Mouse (Mus musculus) lung, embryonic 16.5 days (tissue): Measurements from ENCODE around the gene Apip. TPM values are rescaled to one million over a fixed set of nuclear protein-coding genes. Genes with fewer than 3 reads are reported as not detected.
A peak's percentile ranks its signal among the peaks of the same experiment; 100 is the strongest.

Experiments
- ATAC-seq: fragments of 200-750 bp; cut with Nextera tagmentation; 2 replicates; pipeline ENCODE4 v1.8.0; 2017; ENCODE audit warnings: low read depth, mild to moderate bottlenecking, moderate library complexity
- H3K27ac ChIP-seq: fragments of 300-500 bp; sonication (generic); 2 replicates; pipeline ENCODE4 v1.5.1; 2014; ENCODE audit warnings: mild to moderate bottlenecking, control low read depth, low read length
- H3K27me3 ChIP-seq: fragments of 300-500 bp; sonication (generic); 2 replicates; pipeline ENCODE4 v1.6.1; 2014; ENCODE audit warnings: low read depth, low read length, mixed read lengths; ENCODE audit not compliant: control insufficient read depth, insufficient read depth
- H3K36me3 ChIP-seq: fragments of 300-500 bp; sonication (generic); 2 replicates; pipeline ENCODE4 v1.6.1; 2014; ENCODE audit warnings: low read length; ENCODE audit not compliant: control insufficient read depth, insufficient read depth
- H3K4me1 ChIP-seq: fragments of 300-500 bp; sonication (generic); replicated peaks from 2 replicates; pipeline ENCODE4 v1.6.1; 2014; ENCODE audit warnings: low read length, mixed read lengths; ENCODE audit not compliant: control insufficient read depth, insufficient read depth
- H3K4me2 ChIP-seq: fragments of 300-500 bp; sonication (generic); 2 replicates; pipeline ENCODE4 v1.6.1; 2014; ENCODE audit warnings: low read depth, low read length, control low read depth
- H3K4me3 ChIP-seq: fragments of 300-500 bp; sonication (generic); 2 replicates; pipeline ENCODE4 v1.5.1; 2014; ENCODE audit warnings: mild to moderate bottlenecking, low read length, control low read depth
- H3K9ac ChIP-seq: fragments of 300-500 bp; sonication (generic); 2 replicates; pipeline ENCODE4 v1.6.1; 2014; ENCODE audit warnings: low read length, control low read depth
- H3K9me3 ChIP-seq: fragments of 300-500 bp; sonication (generic); 2 replicates; pipeline ENCODE4 v1.6.1; 2016; ENCODE audit warnings: low read length; ENCODE audit not compliant: control insufficient read depth
- WGBS: fragments of 180-500 bp; shearing (Covaris S2); extraction: QIAGEN DNeasy Blood & Tissue Kit; methylation state at CpG from one replicate; pipeline ENCODE4 v1.1.7; 2014; 5-methylcytosine and 5-hydroxymethylcytosine counted together
- polyA plus RNA-seq: library from polyadenylated mRNA; unstranded; fragments of >200 nt; fragmentation: Nextera tagmentation; extraction: Ambion mirVana; gene quantifications from 2 replicates; pipeline ENCODE4 v1.2.1, GENCODE M21; 2015

The Apip gene
- polyA plus RNA-seq, 1 experiment from 2014 or later, result 74.4 TPM

DNA sequence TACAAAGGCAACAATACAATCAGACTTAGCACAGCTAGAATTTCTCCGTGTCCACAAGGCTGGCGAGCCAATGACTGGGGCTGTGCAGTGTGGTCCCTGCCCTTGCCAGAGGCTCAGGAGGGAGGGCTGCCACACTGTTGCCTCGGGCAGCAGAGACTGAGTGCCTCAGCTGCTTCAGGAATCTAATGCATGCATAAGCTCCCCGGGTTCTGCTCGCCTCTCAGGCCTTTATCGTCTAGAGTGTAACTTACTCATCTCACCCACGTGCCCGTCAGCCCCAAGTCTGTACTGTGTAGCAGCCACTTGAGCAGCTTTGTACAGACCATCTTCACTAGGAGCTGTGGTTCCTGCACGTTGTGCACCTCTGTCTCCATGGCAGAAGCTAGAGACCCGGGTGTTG is 12.2 kb downstream of the Apip start:
- Histone ChIP-seq H3K27me3 (no peaks in the 10 kb centered on the region), H3K4me1 (peaks cover 3% of the 10 kb centered on the region), H3K36me3 (peaks cover 9% of the 10 kb centered on the region), H3K27ac (no peak overlapping the region), H3K4me2 (no peak overlapping the region), H3K4me3 (no peak overlapping the region), H3K9me3 (no peaks in the 10 kb centered on the region), H3K9ac (no peak overlapping the region)
- WGBS, result 75% methylated on average over 10 of the region's 10 CpGs
- ATAC-seq, result no peak

DNA sequence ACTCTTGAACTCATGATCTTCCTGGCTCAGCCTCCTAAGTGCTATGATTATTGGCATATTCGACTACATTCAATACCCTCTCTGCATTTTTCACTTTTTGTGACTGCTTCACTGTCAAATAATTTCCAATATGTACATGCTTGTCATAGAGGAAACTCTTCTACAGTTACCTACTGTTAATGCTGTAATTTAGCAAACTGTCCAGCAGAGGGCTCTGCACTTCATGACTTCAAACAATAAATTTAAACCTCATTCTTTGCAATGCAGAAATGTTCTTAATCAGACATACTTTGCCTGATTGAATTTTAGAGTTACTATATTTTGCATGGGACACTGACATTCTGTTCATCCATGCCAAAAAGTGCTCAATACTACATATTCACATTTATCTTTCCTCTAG is 13.0 kb downstream of the Apip start:
- ATAC-seq, result no peak
- Histone ChIP-seq H3K4me2 (no peak overlapping the region), H3K4me3 (no peak overlapping the region), H3K9me3 (no peaks in the 10 kb centered on the region), H3K27me3 (no peaks in the 10 kb centered on the region), H3K36me3 (peaks cover 9% of the 10 kb centered on the region), H3K9ac (no peak overlapping the region), H3K4me1 (peaks cover 3% of the 10 kb centered on the region), H3K27ac (no peak overlapping the region)
- WGBS, result 0% methylated on average over 1 of the region's 1 CpGs

DNA sequence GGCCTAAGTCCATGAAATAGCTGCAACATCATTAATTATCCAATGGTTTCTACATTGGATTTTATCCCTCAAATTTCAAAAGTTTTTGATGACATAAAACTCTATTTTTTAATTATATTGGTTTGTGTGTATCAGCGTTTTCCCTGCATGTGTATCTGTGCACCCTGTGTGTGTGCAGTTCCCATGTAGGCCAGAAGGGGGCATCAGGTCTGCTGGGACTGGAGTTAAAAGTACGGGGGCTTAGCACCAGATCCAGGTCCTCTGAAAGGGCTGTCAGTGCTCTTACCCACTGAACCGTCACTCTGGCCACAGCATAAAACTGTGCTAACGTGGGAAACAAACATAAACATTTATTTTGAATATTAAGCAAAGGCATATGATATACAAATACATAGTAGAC is 14.6 kb downstream of the Apip start:
- H3K4me2 ChIP-seq, result no peak overlapping the region
- H3K36me3 ChIP-seq, result peaks cover 9% of the 10 kb centered on the region
- ATAC-seq, result no peak

DNA sequence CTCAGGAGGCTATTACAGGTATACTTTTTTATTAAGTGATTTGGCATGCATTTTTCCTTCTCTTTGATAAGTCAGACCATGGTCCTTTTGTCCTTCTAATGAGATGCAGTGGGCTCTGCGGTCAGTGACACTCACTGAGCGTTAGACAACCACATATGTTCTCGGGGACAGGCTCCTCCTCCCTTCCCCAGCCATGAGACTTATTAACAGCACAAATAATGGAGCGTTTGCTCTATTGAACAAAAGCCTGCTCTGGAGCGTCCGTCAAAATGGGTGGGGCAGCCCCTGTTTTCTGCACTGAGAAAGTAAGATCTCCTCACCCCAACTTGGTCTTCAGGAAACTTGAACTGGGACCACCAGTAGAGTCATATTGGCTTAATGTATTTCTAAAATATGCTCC is 16.0 kb downstream of the Apip start:
- WGBS, result 78% methylated on average over 6 of the region's 6 CpGs
- ATAC-seq, result no peak

More for the DNA sequence above, 14.6 kb downstream of the Apip start:
- Histone ChIP-seq H3K27ac (no peak overlapping the region), H3K9ac (no peak overlapping the region), H3K27me3 (no peaks in the 10 kb centered on the region), H3K4me1 (no peaks in the 10 kb centered on the region; the same call in none of the 2 replicates), H3K4me3 (no peak overlapping the region), H3K9me3 (no peaks in the 10 kb centered on the region)
- WGBS, result 90% methylated on average over 4 of the region's 4 CpGs

DNA sequence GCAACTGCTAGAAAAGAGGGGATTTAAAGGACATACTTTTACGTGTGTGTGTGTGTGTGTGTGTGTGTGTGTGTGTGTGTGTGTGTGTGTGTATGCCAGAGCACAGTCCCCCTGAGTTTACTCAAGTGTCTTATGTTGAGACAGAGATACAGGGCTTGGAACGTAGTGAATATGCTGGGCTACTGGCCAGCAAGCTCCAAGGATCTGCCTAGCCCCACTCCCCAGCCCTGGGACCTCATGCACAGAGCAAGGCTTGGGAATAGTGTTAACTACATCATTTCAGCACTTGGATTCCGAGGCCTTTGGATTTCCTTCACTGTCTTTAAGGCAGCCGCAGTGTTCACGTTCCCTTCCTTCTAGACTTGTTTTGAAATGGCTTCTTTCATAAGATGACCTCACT is 29.1 kb downstream of the Apip start:
- H3K9ac ChIP-seq, result no peak overlapping the region
- H3K36me3 ChIP-seq, result no peaks in the 10 kb centered on the region
- ATAC-seq, result no peak
- H3K4me2 ChIP-seq, result no peak overlapping the region
- no peaks in the 10 kb centered on the region for H3K4me1 ChIP-seq
- H3K27me3 ChIP-seq, result no peaks in the 10 kb centered on the region
- no peaks in the 10 kb centered on the region for H3K9me3 ChIP-seq
- no peak overlapping the region for H3K27ac ChIP-seq
- no peak overlapping the region for H3K4me3 ChIP-seq
- WGBS, result 67% methylated on average over 5 of the region's 5 CpGs

More for the DNA sequence above, 16.0 kb downstream of the Apip start:
- H3K36me3 ChIP-seq, result peaks cover 18% of the 10 kb centered on the region
- no peaks in the 10 kb centered on the region for H3K9me3 ChIP-seq
- no peak overlapping the region for H3K4me2 ChIP-seq
- no peak overlapping the region for H3K4me3 ChIP-seq
- no peak overlapping the region for H3K27ac ChIP-seq
- no peak overlapping the region for H3K9ac ChIP-seq
- no peaks in the 10 kb centered on the region; the same call in none of the 2 replicates for H3K4me1 ChIP-seq
- H3K27me3 ChIP-seq, result no peaks in the 10 kb centered on the region

DNA sequence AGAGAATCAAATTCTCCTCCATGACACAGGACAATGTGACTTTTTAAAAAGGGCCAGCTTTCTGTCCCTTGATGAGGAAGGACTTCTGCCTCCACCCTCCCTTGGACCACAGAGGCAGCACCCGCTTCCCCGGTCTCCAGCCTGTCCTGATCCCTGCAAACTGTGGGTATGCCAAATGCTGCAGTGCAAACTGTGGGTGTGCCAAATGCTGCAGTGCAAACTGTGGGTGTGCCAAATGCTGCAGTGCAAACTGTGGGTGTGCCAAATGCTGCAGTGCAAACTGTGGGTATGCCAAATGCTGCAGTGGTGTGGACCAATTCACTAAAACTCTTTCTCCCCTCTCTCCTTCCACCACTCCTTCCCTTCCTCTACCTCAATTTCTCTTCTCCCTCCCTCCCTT is 32.7 kb downstream of the Apip start:
- no peak for ATAC-seq

DNA sequence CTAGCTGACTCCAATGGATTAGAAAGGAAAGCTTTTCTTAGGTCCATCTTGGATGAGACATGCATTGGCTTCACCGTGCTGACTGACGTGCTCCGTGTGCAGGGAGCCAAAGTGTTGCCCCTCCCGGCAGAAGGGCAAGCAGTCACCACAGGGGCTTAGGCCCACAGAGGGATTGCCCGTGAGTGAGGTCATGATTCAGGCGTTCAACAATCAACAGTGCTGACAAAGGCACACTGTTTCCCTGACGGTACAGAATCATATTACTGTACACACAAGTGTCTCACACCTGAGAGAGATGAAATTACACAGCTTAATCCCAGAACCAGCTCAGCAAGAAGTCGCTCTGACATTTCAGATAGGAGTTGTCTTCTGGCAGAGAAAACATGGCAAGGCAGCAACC is 38.2 kb downstream of the Apip start:
- Histone ChIP-seq H3K36me3 (no peaks in the 10 kb centered on the region), H3K9ac (no peak overlapping the region), H3K27me3 (no peaks in the 10 kb centered on the region), H3K4me2 (no peak overlapping the region), H3K4me3 (no peak overlapping the region), H3K4me1 (no peaks in the 10 kb centered on the region), H3K9me3 (no peaks in the 10 kb centered on the region), H3K27ac (no peak overlapping the region)
- 39% methylated on average over 8 of the region's 8 CpGs for WGBS
- peak; percentile 47; the same call in 1 of the 2 replicates for ATAC-seq

More for the DNA sequence above, 32.7 kb downstream of the Apip start:
- no peaks in the 10 kb centered on the region for H3K36me3 ChIP-seq
- no peak overlapping the region for H3K27ac ChIP-seq
- H3K4me2 ChIP-seq, result no peak overlapping the region
- H3K4me3 ChIP-seq, result no peak overlapping the region
- WGBS, result 76% methylated on average over 2 of the region's 2 CpGs
- no peaks in the 10 kb centered on the region for H3K4me1 ChIP-seq
- H3K9me3 ChIP-seq, result no peaks in the 10 kb centered on the region
- H3K27me3 ChIP-seq, result no peaks in the 10 kb centered on the region
- H3K9ac ChIP-seq, result no peak overlapping the region

DNA sequence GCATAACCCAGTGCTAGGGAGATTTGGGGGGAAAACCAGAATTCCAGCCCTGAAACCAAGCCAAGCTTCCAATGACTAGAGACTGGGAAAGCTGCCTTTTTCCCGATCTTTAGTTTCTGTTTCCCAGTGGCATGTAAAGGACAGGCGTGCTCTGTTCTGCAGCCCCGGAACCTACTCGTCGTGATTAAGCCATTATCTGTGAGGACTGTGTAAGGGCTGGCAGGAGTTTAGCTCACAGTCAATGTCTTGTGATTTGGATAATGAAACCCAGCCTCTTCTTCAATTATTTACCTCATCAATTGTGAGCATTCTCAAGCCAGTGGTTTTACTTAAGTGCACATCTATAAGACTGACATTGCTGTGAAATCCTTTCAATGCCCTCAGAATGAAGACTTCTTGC is 43.7 kb downstream of the Apip start:
- no peaks in the 10 kb centered on the region for H3K4me1 ChIP-seq
- no peak overlapping the region for H3K9ac ChIP-seq
- no peak overlapping the region for H3K27ac ChIP-seq
- 65% methylated on average over 5 of the region's 5 CpGs for WGBS
- H3K9me3 ChIP-seq, result no peaks in the 10 kb centered on the region
- ATAC-seq, result no peak
- no peak overlapping the region for H3K4me2 ChIP-seq
- no peaks in the 10 kb centered on the region for H3K36me3 ChIP-seq
- no peak overlapping the region for H3K4me3 ChIP-seq
- no peaks in the 10 kb centered on the region for H3K27me3 ChIP-seq

DNA sequence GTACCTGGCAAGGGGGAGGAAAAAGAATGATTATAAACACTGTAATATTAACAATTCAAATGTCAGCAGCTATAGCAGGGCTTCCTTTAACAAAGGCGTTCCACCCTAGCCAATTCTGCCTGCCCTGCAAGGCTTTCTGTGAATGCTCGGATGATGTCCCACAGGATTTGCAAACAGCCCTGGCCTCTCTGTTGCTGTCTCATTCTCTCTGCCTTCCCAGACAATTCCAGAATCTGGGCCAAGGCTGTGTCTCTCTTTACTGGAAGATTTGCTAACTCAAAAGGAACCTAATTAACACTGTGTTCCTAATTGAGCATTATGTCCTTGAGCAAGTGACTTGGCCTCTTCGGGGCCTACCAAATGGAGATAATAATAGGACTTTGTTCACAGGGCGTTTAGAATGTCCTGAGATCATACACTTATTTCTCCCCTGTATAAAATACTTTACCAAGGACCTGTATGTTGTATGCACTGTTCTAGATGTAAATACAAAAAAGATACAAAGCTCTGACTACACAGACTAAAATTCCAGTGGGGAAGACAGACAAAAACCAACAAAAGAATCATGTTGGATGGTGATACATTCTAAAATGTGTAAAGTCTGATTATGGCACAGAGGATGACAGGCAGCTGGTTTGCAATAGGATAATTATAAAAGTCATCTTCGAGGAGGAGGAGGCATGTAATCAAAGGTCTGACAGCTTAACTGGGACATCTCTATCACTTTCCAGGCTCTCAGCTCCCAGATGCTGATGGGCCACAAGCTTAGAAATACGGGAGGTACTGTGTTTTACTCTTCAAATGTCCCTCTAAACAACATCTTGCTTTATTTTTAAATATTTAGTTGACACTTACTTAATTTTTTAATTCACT is 45.1 kb downstream of the Apip start:
- no peaks in the 10 kb centered on the region for H3K9me3 ChIP-seq
- no peak overlapping the region for H3K4me2 ChIP-seq
- no peaks in the 10 kb centered on the region for H3K27me3 ChIP-seq
- no peak for ATAC-seq
- H3K27ac ChIP-seq, result no peak overlapping the region
- WGBS, result 63% methylated on average over 6 of the region's 6 CpGs
- no peaks in the 10 kb centered on the region for H3K36me3 ChIP-seq
- no peak overlapping the region for H3K4me3 ChIP-seq
- H3K9ac ChIP-seq, result no peak overlapping the region
- no peaks in the 10 kb centered on the region for H3K4me1 ChIP-seq
